Mouse (Mus musculus) erythroblast, adult 5-6 weeks (primary cell): ENCODE results near the gene Pepd. TPM values are rescaled to one million over a fixed set of nuclear protein-coding genes. Genes with fewer than 3 reads are reported as not detected.

Source experiments
- ATAC-seq: replicated peaks from 2 replicates; pipeline ENCODE4 v1.8.0; 2016; ENCODE audit warnings: moderate number of reproducible peaks, mild to moderate bottlenecking, moderate TSS enrichment, inconsistent platforms; ENCODE audit not compliant: poor library complexity, low FRiP score, severe bottlenecking
- total RNA-seq, 2 experiments: library from RNA; stranded (forward) in 1 of 2; stranded (reverse) in 1 of 2; fragments of 150-400 nt in 1 of 2; fragments of 200-764, 138-1000 nt in 1 of 2; gene quantifications; 2 replicates each; pipeline versions ENCODE4 v1.2.3 to v1.2.4; 2015 to 2017; ENCODE audit warnings: low replicate concordance in 2 of 2

Pepd gene
- total RNA-seq, 2 experiments from 2014 or later: 28.1 to 59.6 TPM

DNA sequence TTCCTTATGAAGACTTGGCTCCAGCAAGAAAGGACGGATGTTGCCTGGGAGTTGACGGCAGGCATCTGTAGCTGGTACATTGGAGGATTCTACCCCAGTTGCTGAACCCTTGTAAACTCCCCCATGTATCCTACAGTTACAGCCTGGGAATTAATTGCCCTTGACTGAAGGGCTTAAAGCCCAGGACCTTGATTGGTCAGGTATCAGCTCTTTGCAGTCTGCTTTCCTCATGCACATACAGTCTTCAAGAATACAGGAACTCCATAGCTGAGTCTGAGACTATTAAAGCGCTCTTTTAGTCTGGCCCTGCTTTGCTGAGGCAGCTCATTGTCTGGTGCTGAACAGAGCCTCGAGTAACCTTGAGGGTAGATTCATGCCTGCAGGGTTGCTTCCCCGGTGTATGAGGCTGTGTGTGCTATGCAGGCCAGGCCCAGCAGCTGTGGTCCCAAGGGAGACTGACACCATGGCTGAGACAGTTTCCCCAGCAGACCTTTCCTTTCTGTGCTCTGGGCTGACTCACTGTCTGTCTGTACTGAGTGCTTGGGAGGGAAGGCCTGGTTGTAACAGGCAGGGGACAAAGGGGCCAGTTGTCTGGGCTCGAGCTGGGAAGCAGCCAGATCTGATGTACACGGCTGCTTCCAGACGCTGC is 17.6 kb downstream of the Pepd start:
- no peak for ATAC-seq

DNA sequence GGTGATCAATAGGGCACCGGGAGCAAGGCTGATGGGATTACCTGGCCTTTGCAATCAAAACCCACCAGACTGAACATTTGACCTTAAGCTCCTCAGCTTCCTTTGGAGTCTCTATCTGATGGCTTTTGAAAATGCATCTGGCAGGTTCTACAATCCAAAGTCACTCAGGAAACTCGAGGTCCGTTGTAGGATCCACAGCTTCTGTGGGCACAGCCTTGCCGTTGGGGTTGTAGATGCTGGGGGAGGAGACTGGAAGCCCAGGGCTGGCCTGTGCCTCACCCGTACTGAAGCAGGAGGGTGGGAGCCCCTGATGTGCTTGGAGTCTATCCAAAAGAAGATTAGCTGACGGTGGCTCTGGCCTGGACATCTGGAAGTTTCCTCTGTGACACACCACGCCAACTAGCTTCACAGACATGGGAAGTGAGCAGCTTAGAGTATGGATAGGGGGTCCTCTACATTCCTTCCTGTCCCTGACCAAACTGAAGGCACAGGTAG is 18.1 kb downstream of the Pepd start:
- no peak for ATAC-seq

DNA sequence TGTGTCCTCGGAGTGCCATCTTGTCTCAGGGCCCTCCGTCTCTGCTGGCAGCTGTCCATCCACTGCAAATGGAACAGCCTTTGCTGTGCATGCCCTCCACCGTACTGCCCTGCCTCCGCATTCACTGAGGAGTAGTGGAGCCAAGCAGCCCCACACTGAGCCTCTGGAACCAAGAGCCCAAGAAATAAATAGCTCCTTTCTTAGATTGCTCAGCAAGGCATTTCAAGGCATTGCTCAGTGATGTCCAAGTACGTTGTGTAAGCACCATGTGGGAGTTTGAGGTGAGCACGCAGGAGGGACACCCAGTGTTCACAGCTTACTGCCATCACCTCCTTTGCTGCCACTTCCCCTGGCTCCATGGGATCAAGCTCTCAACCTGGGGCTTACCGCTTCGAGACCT is 20.5 kb downstream of the Pepd start:
- no peak for ATAC-seq

DNA sequence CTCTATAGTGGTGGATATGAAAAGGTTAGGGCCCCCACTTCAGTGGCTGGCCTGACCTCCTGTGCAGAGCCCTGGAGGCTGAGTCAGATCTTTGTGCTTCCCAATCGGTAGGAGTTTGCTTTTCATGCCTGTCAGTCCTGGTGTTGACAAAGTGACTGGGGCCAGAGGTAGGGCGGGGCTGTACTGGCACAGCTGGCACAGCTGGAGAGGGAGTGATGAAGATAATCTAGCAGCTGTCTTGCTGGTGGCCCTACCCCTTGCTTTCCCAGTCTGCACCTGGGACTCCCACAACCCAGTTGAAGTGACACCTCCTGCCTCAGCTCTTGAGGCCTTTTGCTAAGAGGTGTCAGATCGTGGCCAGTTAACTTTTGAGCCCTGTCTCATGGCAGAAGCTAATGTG is 21.0 kb downstream of the Pepd start:
- peak; percentile 91 for ATAC-seq

DNA sequence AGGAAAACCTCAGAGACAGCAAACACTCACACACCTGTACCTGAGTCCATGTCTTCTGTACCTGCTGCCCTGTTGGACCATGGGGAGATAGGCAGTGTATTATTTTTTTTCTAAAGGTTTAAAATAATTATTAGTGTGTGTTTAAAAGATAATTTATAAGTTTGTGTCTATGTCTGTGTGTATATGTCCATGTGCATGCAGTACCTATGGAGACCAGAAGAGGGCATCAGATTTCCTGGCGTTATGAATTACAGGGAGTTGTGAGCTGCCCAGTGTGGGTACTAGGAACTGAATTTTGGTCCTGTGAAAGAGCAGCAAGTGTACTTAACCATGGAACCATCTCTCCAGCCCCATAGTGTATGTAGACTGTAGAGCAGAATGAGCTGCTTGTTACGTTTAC is 24.2 kb downstream of the Pepd start:
- ATAC-seq: no peak

DNA sequence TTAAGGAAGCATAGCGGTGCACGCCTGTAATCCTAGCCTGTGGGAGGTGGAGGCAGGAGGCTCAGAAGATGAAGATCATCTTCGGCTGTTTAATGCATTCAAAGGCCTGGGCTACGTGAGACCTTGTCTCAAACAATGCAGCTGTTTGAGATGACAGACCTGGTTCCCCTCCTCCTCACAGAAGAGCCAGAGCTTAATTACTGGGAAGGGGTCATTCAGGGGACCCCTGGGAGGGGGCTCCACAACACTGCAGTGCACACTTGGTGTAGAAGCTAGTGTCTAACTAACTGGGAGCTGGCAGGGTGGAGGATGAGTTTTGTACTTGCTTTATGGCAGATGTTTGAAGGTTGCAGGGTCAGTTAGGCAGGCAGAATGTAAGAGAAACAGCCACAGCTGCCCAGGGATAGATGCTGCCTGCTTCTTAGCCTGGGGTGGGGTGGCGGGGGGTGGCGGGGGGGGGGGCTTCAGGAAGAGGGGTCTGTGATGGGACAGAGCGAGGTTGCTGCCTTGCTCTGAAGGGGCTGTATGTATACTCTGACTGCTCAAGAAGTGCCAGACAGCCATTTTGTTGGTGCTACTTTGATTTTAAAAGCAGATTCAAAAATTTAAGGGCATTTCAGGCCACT is 26.6 kb downstream of the Pepd start:
- ATAC-seq: no peak

DNA sequence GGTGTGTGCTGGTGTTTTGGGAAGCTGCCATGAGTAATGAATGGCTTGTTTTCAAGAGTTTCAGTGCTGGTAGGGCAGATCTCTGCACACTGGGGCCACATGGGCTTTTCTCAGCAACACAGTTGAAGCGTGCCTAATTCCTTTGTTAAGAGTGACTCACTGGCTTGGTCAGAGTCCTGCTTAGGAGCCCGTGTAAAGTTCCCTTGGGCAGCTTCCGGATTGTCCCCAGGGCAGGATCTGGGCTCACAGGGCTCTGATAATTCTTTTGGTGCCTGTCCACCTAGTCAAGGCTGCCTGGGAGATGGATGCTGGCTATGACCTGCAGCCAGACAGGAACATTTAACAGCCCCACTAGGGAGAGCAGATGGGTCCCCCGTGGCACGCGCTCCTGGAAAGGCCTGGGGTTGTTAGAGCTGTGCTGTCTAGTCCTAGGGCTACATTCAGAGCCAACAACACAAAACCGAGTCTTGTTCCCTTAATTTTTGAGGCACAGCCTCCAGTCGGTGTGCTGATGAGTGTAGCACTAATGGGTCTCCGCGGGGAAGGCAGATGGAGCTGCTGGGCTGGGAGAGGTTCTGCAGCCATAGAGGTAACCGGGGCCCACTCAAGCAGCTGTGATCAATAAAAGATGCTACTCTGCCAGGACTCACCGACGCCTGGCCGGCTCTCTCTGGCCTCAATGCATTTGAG is 27.2 kb downstream of the Pepd start:
- no peak for ATAC-seq

DNA sequence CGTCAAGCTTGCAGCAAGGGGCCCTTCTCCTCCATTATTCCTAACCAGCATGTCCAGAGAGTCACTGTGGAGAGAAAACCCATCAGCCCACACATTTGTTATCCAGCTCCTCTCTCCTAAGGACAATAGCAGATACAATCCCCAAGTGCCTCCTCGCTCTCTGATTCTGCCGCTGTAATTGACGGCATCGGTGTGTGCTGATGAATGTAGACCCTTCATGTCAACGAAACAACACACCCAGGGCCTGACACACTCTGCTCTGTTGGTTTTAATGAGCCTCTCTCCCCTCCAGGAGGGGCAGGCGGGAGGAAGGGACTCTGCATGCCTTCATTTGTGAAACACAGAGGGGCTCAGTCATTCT is 27.8 kb downstream of the Pepd start:
- no peak for ATAC-seq

DNA sequence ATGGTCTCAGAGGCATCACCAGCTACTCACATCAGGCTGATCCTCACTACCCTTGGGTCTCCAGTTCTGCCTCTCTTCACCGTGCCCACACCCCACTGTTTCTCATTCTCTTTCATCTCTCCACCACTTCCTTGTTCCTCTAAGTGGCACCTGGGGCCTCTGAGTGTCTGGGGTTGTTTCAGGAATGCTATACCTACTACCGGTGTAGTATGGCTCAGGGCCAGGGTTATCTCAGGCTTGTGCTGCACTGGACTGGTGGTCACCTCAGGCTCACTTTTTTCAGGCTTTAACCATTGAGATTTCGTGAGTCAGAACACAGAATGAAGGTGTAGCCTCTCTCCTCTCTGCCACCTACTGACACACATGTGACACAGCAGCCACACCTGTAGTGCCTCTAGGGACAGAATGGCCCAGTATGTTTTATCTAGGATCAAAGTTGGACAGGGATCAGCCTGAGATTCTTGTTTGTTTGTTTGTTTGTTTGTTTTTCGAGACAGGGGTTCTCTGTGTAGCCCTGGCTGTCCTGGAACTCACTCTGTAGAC is 31.5 kb downstream of the Pepd start:
- ATAC-seq: 0 out of 2 replicates have a peak, but pooled peaks have one; percentile 35

DNA sequence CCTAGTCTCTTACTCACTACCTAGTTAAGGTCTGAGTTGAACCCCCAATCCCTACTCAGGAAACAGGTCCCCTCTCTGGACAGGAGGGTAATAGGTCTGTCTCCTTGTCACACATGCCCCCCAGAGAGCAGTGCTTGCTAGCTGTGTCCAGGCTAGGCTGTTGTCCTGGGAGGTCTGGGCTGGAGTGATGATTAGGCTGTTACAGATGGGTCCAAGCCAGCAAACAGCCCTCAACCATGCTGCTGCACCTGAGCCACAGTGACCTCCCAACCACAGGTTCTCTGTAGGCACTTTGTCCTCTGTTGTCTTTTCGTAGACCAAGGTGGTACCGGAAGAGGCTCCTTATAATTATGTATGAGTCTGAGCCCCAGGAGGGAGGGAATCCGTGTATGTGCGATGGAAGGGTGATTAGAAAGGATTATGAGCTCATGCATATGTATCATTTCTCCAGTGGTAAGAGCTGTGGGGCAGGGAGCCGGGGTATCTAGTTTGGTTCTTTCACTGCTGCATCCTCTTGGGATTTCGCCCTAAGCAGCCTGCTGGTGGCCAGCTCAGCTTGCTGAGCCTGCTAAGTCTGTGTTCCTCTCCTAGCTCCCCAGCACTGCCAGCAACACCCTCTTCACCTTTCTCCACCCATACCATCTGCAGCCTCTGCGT is 34.2 kb downstream of the Pepd start:
- no peak for ATAC-seq

DNA sequence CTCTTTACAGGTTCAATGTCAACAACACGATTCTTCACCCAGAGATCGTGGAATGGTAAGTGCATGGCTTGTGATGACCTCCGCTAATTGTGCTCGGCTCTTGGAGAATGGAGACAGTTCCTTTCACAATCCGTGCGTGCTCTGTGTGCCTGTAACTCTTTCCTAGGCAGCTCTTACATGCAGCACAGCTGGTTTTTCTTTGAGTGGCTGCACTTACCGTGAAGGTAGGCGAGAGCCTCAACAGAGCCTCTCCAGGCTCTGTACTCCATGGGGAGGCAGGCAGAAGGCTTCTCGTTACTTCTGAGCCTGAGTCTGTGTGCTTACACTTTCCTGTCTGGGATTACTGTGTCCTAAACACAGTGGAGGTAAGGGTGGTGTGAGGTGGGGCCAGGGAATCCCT is 42.4 kb downstream of the Pepd start:
- ATAC-seq: no peak

DNA sequence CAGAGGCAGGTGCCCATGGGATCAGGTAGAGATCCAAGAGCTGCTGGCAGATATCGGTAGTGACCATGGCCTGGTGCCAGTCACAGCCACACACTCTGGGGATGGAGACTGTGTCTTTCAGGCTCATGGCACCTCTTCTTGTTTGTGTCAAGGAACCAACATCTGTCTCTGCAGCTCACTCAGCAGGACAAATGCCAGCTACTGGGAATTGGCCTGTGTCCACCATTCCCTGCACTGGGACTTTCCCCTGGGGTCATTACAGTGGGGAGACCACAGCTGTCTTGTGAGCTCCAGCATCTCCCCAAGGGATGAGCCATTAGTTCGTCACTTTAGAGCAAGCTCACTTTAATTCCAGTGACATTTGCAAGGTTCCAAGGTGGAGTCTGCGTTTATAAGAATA is 43.1 kb downstream of the Pepd start:
- ATAC-seq: no peak

DNA sequence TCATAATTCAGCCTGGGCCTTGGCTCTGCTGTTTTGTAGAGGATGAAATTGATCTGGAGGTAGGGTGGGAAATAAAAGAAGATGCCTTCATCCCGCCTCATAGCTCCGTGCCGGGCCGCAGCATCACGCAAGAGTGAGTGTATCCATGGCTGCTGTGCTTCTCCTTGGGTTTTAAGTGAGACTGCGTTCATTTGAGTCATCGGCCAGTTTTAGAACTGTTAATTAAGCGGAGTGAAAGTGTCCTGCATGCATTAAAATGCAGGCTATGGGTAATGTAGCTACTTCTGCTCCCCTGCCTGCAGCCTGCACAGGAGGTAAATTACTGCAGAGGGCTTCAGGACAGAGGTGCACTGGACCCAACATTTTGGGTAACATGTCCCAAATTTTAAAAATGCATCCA is 45.0 kb downstream of the Pepd start:
- ATAC-seq: no peak

DNA sequence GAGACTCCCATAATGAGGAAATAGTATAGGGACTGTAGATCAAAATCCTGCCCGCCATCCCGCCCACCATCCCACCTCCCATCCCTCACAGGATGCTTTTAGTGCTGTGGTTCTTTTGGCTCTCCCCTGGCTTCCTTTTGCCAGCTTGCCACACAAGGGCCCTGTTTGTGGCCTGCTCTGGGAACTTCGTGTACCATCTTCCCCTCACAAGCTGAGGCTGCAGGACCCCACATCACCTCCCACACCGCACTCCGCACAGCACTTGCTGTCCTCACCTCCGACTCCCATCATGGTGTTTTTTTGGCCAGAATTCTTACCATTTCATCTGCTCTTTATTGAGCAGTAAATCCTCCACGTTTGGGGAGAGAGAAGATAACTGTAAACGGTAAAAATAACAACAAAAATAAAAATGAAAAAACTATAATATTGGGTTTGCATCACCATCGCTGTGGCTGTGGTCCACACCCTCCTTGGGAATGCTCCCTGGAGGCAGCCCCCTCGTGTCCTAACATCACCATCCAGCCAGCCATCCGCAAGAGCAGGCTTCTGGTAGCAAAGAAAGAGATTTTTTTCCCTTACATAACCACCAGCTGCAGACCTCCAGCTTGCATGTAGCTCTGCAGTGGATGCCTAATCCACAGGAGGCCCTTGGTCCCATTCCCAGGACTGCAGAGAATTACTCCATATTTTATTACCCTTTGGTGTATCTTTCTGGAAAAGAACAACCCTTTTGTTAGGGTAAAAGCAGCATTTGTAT is 51.9 kb downstream of the Pepd start:
- no peak for ATAC-seq

DNA sequence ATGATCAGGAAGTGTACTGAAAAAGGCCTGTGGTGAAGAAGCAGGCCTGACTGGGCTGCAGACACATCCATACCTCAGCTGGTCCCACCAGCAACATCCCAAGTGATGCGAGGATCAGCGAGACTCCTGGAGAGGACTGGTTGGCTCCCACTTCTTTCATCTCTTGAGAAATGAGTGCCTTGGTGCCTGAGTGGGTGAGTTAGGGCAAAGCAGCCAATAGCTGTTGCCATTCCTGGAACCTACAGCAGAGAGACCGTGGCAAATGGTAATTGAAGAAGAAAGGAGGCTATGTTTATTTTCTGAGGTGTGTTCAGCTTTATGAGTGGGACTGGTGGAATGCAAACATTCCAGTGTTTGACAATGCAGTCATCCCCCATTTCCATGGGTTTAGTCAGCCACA is 55.2 kb downstream of the Pepd start:
- ATAC-seq: no peak

DNA sequence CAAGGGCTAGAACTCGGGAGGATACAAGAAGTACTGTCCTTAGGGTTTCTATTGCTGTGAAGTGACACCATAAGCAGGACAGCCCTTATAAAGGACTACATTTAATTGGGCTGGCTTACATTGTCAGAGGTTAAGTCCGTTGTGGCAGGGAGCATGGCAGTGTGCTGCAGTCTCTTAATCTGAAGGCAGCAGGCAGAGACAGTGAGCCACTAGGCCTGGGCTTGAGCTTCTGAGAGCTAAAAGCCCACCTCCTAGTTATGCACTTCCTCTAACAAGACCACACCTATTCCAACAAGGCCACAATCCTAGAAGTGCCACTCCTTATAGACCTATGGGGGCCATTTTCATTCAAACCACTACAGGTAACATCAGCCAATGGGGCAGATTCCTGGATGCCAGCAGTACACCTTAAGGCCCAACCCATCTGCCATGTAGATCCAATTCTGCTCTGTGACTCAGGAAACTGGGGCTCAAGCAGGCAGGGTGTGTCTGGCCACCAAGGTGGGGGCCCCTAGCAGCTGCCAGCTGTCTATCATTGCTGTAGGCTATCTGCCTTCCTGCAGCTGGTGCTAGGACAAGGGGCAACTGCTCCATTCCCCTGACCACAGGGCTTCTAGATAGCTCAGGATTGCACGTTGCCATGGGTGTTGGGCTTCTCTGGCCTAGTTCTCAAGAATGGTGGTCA is 56.7 kb downstream of the Pepd start:
- peak; percentile 97 for ATAC-seq

DNA sequence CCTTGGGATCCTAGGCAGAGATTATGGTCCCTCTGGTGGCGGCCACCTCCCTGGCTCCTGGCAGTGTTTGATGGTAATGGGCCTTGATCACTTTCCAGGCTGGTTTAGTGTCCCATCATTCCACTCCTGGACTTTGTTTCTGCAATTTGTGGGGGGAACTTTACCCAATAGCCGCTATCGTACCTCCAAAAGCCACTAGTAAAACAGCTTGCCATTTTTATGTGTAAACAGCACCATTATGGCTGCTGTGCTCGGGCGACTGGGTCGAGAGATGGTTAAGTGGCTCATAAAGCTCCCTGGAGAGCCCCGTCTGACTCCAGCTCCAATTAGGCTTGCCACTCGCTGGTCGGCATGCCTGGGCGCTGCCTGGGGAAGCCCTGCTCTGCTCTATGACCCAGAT is 59.6 kb downstream of the Pepd start:
- ATAC-seq: no peak

DNA sequence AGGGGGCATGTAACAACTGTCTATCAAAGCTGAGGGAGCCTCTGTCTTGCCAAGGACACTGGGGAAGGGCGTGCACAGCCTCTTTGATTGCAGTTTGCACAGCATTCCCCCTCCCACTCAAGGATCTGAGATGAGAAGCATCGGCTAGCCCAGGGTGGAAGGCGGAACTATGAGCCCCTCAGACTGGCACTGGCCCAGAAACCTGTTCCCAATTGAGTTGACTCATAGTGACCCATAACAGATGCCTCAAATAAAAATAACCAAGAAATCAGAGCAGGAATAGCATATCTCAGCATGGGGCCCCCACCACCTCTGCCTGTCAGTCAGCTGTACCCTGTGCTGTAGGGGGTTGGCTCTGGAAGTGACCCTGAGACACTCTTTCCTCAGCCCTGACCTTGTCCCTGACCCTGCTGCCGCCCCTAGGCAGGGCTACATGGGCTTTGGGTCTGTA is 60.8 kb downstream of the Pepd start:
- no peak for ATAC-seq

DNA sequence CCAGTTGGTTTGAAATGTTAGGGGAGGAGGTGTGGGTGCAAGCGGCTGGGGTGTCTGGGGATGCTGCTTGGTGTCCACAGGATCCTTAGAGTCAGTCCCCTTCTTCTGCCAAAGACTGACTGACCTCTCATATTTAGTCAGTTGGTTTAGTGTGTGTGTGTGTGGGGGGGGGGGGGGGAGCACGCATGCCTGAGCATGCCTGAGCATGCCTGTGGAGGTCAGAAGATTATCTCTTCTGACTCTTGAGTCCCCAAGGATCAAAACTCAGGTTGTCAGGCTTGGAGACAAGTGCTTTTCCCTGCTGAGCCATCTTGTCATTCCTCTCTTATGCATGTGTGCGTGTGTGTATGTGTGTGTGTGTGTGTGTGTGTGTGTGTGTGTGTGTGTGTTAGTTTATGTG is 61.7 kb downstream of the Pepd start:
- ATAC-seq: no peak
